Mouse (Mus musculus) v-Abl transformed pro-B cells (cell line): ENCODE measurements around the gene a.

Experiments
- in situ Hi-C, 2 experiments: fragments of 400-800 bp; cut with MboI; formaldehyde crosslinking; loops; one replicate each; pipeline ENCODE4 v1.15.1; 2025; ENCODE audit not compliant: unreplicated experiment in 2 of 2

a gene

GRCm38 (mm10) chr2:154779648-154780047, 11.6 kb upstream of the a start:
- in situ Hi-C loops: loop anchor here in 1 of 2 experiments (5.0 to 10.0 kb wide), 2 partner anchors 67 to 75 kb away; no protein-coding TSS in a partner anchor

DNA sequence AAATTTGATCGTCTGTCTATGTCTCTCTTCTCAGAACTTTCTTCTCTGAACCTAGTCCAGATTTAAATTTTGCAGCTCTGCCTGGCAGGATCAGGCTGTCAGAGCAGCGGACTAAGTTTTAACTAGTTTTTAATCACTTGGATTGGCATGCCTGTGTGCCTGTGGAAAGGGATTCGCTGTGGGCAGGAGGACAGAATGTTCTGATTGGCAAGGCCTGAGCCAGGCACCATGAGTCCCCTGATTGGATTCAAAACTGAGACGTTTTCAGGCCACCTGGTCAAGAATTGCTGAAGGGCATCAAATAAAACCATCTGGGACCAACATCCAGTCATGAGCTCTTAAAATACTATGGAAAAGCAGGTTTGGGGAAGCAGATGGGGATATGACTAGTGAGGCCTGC, 8.8 kb upstream of the a start:
- in situ Hi-C loops: no loop called here

DNA sequence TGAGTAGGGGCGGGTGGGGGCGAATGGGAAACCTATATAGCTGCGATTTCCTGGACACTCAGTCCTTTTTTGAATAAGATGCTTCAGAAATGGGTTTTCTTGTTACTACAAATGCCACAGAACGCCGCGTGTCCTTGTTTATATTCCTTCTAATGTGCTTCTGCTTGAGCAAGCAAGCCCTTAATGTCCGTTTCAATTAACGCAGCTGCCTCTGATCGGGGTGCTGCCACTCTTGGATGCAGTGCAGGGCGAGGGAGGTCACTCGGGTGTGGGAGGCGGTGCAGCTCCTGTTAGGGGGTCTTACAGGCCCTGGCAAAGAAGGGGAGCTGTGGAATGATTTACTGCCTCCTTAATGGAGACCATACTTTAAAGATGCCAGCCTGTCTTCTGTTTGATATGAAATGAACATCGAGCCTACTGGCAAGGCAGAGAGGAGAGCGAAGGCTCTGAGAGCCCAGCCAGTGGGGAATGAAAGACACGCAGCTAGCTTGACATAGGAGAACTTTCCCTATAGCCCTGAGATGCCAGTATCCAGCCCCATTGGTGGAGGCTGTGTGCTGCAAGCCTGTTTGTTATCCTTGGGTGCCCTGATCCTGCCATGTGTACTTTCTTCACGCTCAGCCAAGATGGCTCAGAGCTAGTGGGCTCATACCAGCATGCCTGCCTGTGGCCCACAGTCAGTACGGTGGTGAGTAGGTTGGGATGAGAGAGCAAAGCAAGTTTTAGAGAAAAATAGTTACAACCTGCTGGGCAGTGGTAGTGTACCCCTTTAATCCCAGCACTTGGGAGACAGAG, 8.1 kb upstream of the a start:
- in situ Hi-C loops: no loop called here

- in situ Hi-C loops: no loop called here
These were observed 5.9 kb upstream of the a start for GRCm38 (mm10) chr2:154785284-154785683.

DNA sequence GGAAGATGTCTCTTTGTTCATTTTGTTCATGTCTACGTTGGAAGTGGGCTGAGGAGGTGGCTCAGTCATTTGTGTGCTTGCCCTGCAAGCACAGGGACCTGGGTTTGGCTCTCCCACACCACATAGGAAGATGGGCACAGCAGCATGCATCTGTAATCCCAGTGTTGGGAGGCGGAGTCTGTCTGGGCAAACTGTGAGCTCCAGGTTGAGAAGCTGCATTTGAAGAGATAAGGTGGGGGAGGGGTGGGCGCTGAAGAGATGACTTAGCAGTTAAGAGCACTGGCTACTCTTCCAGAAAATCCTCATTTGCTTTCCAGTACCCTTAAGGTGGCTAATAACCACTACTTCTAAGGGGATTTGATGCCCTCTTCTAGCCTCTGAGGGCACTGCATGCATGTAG, 5.0 kb upstream of the a start:
- in situ Hi-C loops: no loop called here

- in situ Hi-C loops: no loop called here
These were observed 4.4 kb upstream of the a start for GRCm38 (mm10) chr2:154786776-154787175.

GRCm38 (mm10) chr2:154789381-154789780, 1.8 kb upstream of the a start:
- in situ Hi-C loops: no loop called here

DNA sequence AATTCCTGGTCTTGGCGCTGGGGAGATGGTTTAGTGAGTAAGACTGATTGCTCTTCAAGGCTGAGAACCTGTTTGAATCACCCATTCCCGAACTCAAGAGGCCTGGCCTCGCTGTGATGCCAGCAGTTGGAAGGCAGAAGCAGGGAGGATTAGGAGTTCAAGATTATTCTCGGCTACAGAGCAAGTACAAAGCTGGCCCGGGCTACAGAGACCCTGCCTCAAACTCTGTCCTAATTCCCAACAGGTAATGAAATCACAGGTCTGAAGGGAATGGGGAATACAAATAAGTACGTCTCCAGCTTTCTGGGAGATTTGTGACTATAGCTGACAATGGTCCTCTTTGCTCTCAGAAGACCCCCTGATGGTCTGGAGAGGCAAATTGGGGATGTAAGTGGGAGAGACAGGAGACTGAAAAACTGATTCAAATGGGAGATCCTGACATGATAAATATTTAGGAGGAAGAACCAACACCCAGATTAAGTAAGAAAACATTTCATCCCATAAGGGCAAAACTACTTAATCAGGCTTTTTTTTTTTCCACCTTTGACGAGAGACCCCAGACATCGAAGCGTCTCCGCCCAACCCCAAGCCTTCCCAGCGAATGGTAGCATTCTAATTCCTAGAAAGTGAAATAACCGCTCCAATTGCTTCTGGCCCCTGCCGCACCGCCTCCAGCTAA, 1.1 kb upstream of the a start:
- in situ Hi-C loops: no loop called here

GRCm38 (mm10) chr2:154791661-154792642, 750 bp downstream of the a start:
- in situ Hi-C loops: no loop called here

DNA sequence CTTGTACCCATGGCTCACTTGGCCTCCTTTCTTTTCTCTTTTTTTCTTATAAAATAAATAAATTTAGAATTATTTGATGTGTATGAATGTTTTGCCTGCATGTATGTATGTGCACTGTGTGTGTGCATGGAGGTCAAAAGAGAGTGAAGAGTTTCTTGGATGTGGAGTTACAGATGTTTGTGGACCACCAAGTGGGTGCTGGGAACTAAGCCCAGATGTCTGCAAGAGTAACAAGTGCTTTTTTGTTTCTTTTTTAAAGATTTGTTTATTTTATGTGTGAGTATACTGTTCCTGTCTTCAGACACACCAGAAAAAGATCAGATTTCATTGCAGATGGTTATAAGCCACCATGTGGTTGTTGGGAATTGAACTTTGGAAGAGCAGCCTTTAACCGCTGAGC, 12.2 kb downstream of the a start:
- in situ Hi-C loops: no loop called here

DNA sequence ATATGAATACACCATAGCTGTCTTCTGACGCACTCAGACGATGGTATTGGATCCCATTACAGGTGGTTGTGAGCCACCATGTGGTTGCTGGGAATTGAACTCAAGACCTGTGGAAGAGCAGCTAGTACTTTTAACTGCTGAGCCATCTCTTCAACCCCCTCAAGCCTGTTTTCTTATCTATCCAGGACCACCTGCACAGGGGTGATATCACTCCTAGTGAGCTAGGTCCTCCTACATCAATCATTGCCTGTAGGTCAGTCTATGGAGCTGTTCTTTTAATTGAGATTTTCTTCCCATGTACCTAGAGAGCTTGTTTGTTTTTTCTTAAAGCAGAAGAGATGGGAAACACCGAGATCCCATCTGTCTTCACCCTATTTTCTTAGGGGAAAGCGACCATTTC, 12.6 kb downstream of the a start:
- in situ Hi-C loops: no loop called here

- in situ Hi-C loops: no loop called here
These were observed 16.5 kb downstream of the a start for GRCm38 (mm10) chr2:154807689-154808088.

- in situ Hi-C loops: no loop called here
These were observed 18.0 kb downstream of the a start for GRCm38 (mm10) chr2:154809107-154809762.

GRCm38 (mm10) chr2:154810821-154811220, 19.6 kb downstream of the a start:
- in situ Hi-C loops: no loop called here

- in situ Hi-C loops: no loop called here
These were observed 22.2 kb downstream of the a start for GRCm38 (mm10) chr2:154813426-154813825.

GRCm38 (mm10) chr2:154817089-154817488, 25.9 kb downstream of the a start:
- in situ Hi-C loops: no loop called here

DNA sequence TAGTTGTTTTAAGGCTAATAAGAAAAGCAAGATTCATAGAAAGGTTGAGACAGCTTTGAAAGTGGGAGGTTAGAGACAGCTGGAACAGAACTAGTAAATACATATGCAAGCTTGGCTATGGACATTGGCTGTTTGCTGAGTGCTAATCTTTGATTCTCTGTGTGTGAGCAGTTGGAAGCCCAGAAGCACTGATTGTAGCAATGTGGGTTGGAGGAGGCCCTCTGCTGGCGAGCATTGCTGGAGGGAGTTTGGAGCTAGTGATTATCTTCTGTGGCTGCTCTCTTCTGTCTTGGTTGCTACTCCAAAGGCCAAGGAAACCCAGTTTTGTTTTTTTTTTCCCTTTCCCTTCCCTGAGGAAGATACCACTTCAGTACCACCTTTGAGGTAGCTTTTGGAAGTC, 26.6 kb downstream of the a start:
- in situ Hi-C loops: no loop called here

DNA sequence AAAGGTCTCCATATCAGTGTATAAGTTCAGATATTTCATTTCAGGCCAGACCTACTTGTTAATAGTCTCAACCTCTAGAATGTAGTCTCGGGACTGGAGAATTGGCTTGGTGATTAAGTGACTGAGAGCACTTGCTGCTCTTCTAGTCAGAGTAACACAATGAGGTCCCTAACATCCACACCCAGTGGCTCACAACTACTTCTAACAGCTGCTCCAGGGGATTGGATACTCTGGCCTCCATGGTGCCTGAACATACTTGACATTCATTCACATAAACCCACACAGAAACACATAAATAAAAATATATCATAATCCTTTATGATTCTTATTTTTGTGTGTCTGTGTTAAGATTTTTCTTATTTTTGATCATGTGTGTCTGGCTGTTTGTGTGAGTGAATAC, 27.4 kb downstream of the a start:
- in situ Hi-C loops: no loop called here

DNA sequence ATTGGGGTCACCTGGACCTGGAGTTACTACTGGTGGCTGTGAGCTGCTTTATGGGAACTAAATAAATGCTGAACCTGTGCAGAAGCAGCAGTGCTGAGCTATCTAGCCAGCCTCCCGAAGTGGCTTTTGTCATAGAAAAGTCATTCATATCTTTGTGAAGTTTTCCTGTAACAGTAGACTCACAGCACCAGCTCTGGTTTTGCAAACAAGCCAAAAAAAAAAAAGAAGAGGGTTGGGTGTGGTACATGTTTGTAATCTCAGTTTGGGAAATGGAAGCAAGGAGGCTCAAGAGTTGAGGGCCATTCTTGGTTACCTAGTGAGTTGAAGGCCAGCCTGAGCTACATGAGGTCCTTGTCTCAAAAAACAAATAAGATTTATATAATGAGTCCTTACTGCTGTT, 29.1 kb downstream of the a start:
- in situ Hi-C loops: no loop called here

- in situ Hi-C loops: no loop called here
These were observed 34.9 kb downstream of the a start for GRCm38 (mm10) chr2:154826054-154826538.
